Mouse (Mus musculus) embryo, embryonic 11.5 days (tissue): ENCODE measurements around the gene Dpm1.

Experiments used
- DNase-seq: peaks from one replicate; pipeline ENCODE4 v3.0.0-alpha.2; 2012; ENCODE audit warnings: low read depth, low spot score

Dpm1 gene

GRCm38 (mm10) chr2:168230026-168230728 is at the start of gene Dpm1, which contains the start of the genes Gm20716 and Mocs3:
Gene Dpm1 (minus strand): TSS chr2:168230591.
Gene Gm20716 (minus strand): TSS chr2:168230364.
Gene Mocs3 (plus strand): TSS chr2:168230622.
- DNase-seq: peak; percentile 75

GRCm38 (mm10) chr2:168274374-168274935 is 44.1 kb upstream of the Dpm1 start:
- DNase-seq: no peak

GRCm38 (mm10) chr2:168273387-168273786 is 43.0 kb upstream of the Dpm1 start:
- DNase-seq: no peak

- DNase-seq: no peak
These were observed 37.6 kb upstream of the Dpm1 start for GRCm38 (mm10) chr2:168268033-168268432.

GRCm38 (mm10) chr2:168260900-168261299 is 30.5 kb upstream of the Dpm1 start:
- no peak for DNase-seq

GRCm38 (mm10) chr2:168260124-168260523 is 29.7 kb upstream of the Dpm1 start:
- no peak for DNase-seq

- DNase-seq: no peak
These were observed 28.7 kb upstream of the Dpm1 start for GRCm38 (mm10) chr2:168259046-168259445.

GRCm38 (mm10) chr2:168257188-168257587 is 26.8 kb upstream of the Dpm1 start:
- DNase-seq: no peak

- DNase-seq: no peak
These were observed 26.1 kb upstream of the Dpm1 start for GRCm38 (mm10) chr2:168256506-168256905.

- no peak for DNase-seq
These were observed 23.4 kb upstream of the Dpm1 start for GRCm38 (mm10) chr2:168253822-168254221.

- DNase-seq: peak; percentile 56
These were observed 22.4 kb upstream of the Dpm1 start for GRCm38 (mm10) chr2:168252639-168253292.

- peak; percentile 80 for DNase-seq
These were observed 19.9 kb upstream of the Dpm1 start for GRCm38 (mm10) chr2:168250270-168250669.

GRCm38 (mm10) chr2:168248856-168249245 is 18.5 kb upstream of the Dpm1 start:
- no peak for DNase-seq

GRCm38 (mm10) chr2:168248167-168248855 is 17.9 kb upstream of the Dpm1 start:
- DNase-seq: no peak

GRCm38 (mm10) chr2:168245571-168245970 is 15.2 kb upstream of the Dpm1 start:
- no peak for DNase-seq

GRCm38 (mm10) chr2:168243278-168243677 is 12.9 kb upstream of the Dpm1 start:
- DNase-seq: no peak

GRCm38 (mm10) chr2:168242841-168243240 is 12.4 kb upstream of the Dpm1 start:
- no peak for DNase-seq

- no peak for DNase-seq
These were observed 7.9 kb upstream of the Dpm1 start for GRCm38 (mm10) chr2:168238335-168238734.

- no peak for DNase-seq
These were observed 2.9 kb upstream of the Dpm1 start for GRCm38 (mm10) chr2:168233286-168233685.

- DNase-seq: no peak
These were observed 1.1 kb upstream of the Dpm1 start for GRCm38 (mm10) chr2:168231471-168231829.

GRCm38 (mm10) chr2:168230773-168231470 is 531 bp upstream of the Dpm1 start:
- no peak for DNase-seq
